Comparison of ENCODE assay signal across 28 mouse cellular contexts in genomic region chr6:84111106-84111505, GRCm38 (mm10).
DNase-seq lines count a peak whose midpoint lies in the region; ATAC-seq lines count a peak whose summit lies in the region.
"Had no signal": no experiment of that assay in that cellular context is flagged by ENCODE, and none has a peak within 500 bp of the region (broad histone marks: within the 10 kb centered on the region; RNA-seq: fewer than 3 reads in every experiment).

No protein-coding gene starts in this region.

- 46% methylated on average over 11 of the region's 11 CpGs for WGBS in heart, embryonic 16.5 days
- 71% methylated on average over 11 of the region's 11 CpGs for WGBS in heart, embryonic 11.5 days (ENCODE audit: insufficient replicate concordance)
- 59% methylated on average over 11 of the region's 11 CpGs for WGBS in embryonic facial prominence, embryonic 14.5 days
- 66% methylated on average over 11 of the region's 11 CpGs for WGBS in limb, embryonic 15.5 days
- 77% methylated on average over 11 of the region's 11 CpGs for WGBS in intestine, embryonic 16.5 days

- DNase-seq in NIH3T3 (ENCODE audit: low read depth), result peak; percentile 17
- peak; percentile 78 for DNase-seq in embryonic facial prominence, embryonic 14.5 days (ENCODE audit: low spot score)
- DNase-seq: adrenal gland, postnatal 10 days; cerebellum, adult 11-12 months; cerebellum, adult 9-11 months; embryo, embryonic 11 days; gastrocnemius, postnatal 10 days; heart, postnatal 4 days; kidney, adult 9 months; kidney, postnatal 10 days; layer of hippocampus, adult 9-11 months; liver, embryonic 13.5 days; lung, adult 2 months; lung, postnatal 14 days; right cerebral cortex, postnatal 25 days had no signal

- peaks cover 2% of the 10 kb centered on the region; the same call in 1 of the 2 replicates for H3K27me3 ChIP-seq in heart, embryonic 16.5 days (ENCODE audit: control insufficient read depth, insufficient read depth, low read length)
- no peaks in the 10 kb centered on the region for H3K27me3 ChIP-seq in heart, embryonic 11.5 days (ENCODE audit: control insufficient read depth, insufficient read depth, low read length)
- no peaks in the 10 kb centered on the region for H3K27me3 ChIP-seq in embryonic facial prominence, embryonic 14.5 days (replicated peaks; ENCODE audit: control insufficient read depth, insufficient read depth, low read length)
- no peaks in the 10 kb centered on the region; the same call in 1 of the 2 replicates for H3K27me3 ChIP-seq in limb, embryonic 15.5 days
- H3K27me3 ChIP-seq in intestine, embryonic 16.5 days (replicated peaks; ENCODE audit: control insufficient read depth, insufficient read depth, low read length), result peaks cover 3% of the 10 kb centered on the region; the same call in 1 of the 2 replicates
- H3K27me3 ChIP-seq: heart, embryonic 12.5 days; limb, embryonic 12.5 days; midbrain, embryonic 15.5 days; Patski; stomach, embryonic 15.5 days had no signal

- no peaks in the 10 kb centered on the region for H3K9me3 ChIP-seq in heart, embryonic 16.5 days (replicated peaks; ENCODE audit: control insufficient read depth, low read length)
- no peaks in the 10 kb centered on the region for H3K9me3 ChIP-seq in heart, embryonic 11.5 days (replicated peaks; ENCODE audit: control insufficient read depth, low read length)
- no peaks in the 10 kb centered on the region for H3K9me3 ChIP-seq in embryonic facial prominence, embryonic 14.5 days (ENCODE audit: control insufficient read depth, low read length)
- H3K9me3 ChIP-seq in limb, embryonic 15.5 days, result no peaks in the 10 kb centered on the region
- H3K9me3 ChIP-seq in intestine, embryonic 16.5 days (ENCODE audit: control insufficient read depth, low read length), result no peaks in the 10 kb centered on the region
- H3K9me3 ChIP-seq: forebrain, embryonic 15.5 days; G1E; heart, embryonic 12.5 days; hindbrain, embryonic 13.5 days; limb, embryonic 12.5 days; liver, embryonic 13.5 days; midbrain, embryonic 15.5 days; stomach, embryonic 15.5 days had no signal

- no peak overlapping the region; the same call in 1 of the 2 replicates for H3K27ac ChIP-seq in heart, embryonic 16.5 days (ENCODE audit: low read length)
- H3K27ac ChIP-seq in heart, embryonic 11.5 days (ENCODE audit: low read depth, low read length), result no peak overlapping the region
- 0 out of 2 replicates have a peak overlapping the region, but pooled peaks have one; percentile 50 for H3K27ac ChIP-seq in embryonic facial prominence, embryonic 14.5 days (replicated peaks; ENCODE audit: low read depth, low read length)
- H3K27ac ChIP-seq in limb, embryonic 15.5 days, result peak overlapping the region; percentile 78
- H3K27ac ChIP-seq in intestine, embryonic 16.5 days (ENCODE audit: low read length), result no peak overlapping the region
- H3K27ac ChIP-seq: forebrain, embryonic 15.5 days; hindbrain, embryonic 13.5 days; limb, embryonic 12.5 days; liver, embryonic 13.5 days; midbrain, embryonic 15.5 days; stomach, embryonic 15.5 days had no signal

- peak overlapping the region; percentile 41 for H3K4me2 ChIP-seq in heart, embryonic 16.5 days (ENCODE audit: low read depth, low read length)
- no peak overlapping the region for H3K4me2 ChIP-seq in heart, embryonic 11.5 days
- no peak overlapping the region for H3K4me2 ChIP-seq in embryonic facial prominence, embryonic 14.5 days (ENCODE audit: low read depth, low read length)
- H3K4me2 ChIP-seq in limb, embryonic 15.5 days, result no peak overlapping the region
- no peak overlapping the region for H3K4me2 ChIP-seq in intestine, embryonic 16.5 days (ENCODE audit: low read depth, low read length)
- H3K4me2 ChIP-seq: forebrain, embryonic 15.5 days; heart, embryonic 12.5 days; hindbrain, embryonic 13.5 days; limb, embryonic 12.5 days; liver, embryonic 13.5 days; midbrain, embryonic 15.5 days; stomach, embryonic 15.5 days had no signal

- 0 out of 2 replicates have a peak, but pooled peaks cover 2% of the 10 kb centered on the region for H3K36me3 ChIP-seq in heart, embryonic 16.5 days (ENCODE audit: control insufficient read depth, insufficient read depth)
- peaks cover 4% of the 10 kb centered on the region; the same call in 1 of the 2 replicates for H3K36me3 ChIP-seq in heart, embryonic 11.5 days (ENCODE audit: control insufficient read depth, insufficient read depth, low read length)
- H3K36me3 ChIP-seq in embryonic facial prominence, embryonic 14.5 days (ENCODE audit: control insufficient read depth, insufficient read depth, low read length), result no peaks in the 10 kb centered on the region
- no peaks in the 10 kb centered on the region for H3K36me3 ChIP-seq in limb, embryonic 15.5 days
- no peaks in the 10 kb centered on the region for H3K36me3 ChIP-seq in intestine, embryonic 16.5 days (ENCODE audit: control insufficient read depth, insufficient read depth, low read length)
- H3K36me3 ChIP-seq: forebrain, embryonic 15.5 days; G1E; hindbrain, embryonic 13.5 days; limb, embryonic 12.5 days; liver, embryonic 13.5 days; midbrain, embryonic 15.5 days; stomach, embryonic 15.5 days had no signal

- peaks cover 11% of the 10 kb centered on the region for H3K4me1 ChIP-seq in heart, embryonic 16.5 days (ENCODE audit: control insufficient read depth, insufficient read depth, low read length)
- peaks cover 12% of the 10 kb centered on the region; the same call in 1 of the 2 replicates for H3K4me1 ChIP-seq in heart, embryonic 11.5 days (ENCODE audit: control insufficient read depth, insufficient read depth, low read length)
- peaks cover 23% of the 10 kb centered on the region for H3K4me1 ChIP-seq in embryonic facial prominence, embryonic 14.5 days (ENCODE audit: control insufficient read depth, insufficient read depth, low read length)
- H3K4me1 ChIP-seq in limb, embryonic 15.5 days, result peaks cover 31% of the 10 kb centered on the region
- peaks cover under 1% of the 10 kb centered on the region; the same call in 1 of the 2 replicates for H3K4me1 ChIP-seq in intestine, embryonic 16.5 days (ENCODE audit: control insufficient read depth, insufficient read depth, low read length)
- H3K4me1 ChIP-seq: liver, embryonic 13.5 days had no signal

- no peak overlapping the region for H3K4me3 ChIP-seq in heart, embryonic 16.5 days (ENCODE audit: low read length)
- no peak overlapping the region for H3K4me3 ChIP-seq in heart, embryonic 11.5 days (ENCODE audit: low read depth, low read length)
- H3K4me3 ChIP-seq in embryonic facial prominence, embryonic 14.5 days (ENCODE audit: low read depth, low read length), result no peak overlapping the region
- H3K4me3 ChIP-seq in limb, embryonic 15.5 days, result no peak overlapping the region
- no peak overlapping the region for H3K4me3 ChIP-seq in intestine, embryonic 16.5 days (ENCODE audit: low read length)
- H3K4me3 ChIP-seq: forebrain, embryonic 15.5 days; heart, embryonic 12.5 days; hindbrain, embryonic 13.5 days; limb, embryonic 12.5 days; liver, embryonic 13.5 days; midbrain, embryonic 15.5 days; stomach, embryonic 15.5 days had no signal

- no peak for ATAC-seq in heart, embryonic 16.5 days (replicated peaks; ENCODE audit: extremely low read depth, insufficient read depth, low FRiP score)
- no peak for ATAC-seq in heart, embryonic 11.5 days (replicated peaks; ENCODE audit: insufficient number of reproducible peaks, low FRiP score, low TSS enrichment)
- 0 out of 2 replicates have a peak, but pooled peaks have one; percentile 27 for ATAC-seq in embryonic facial prominence, embryonic 14.5 days (ENCODE audit: low read depth)
- ATAC-seq in limb, embryonic 15.5 days (ENCODE audit: insufficient number of reproducible peaks, low FRiP score, low TSS enrichment, low read depth), result no peak
- ATAC-seq in intestine, embryonic 16.5 days, result no peak
- ATAC-seq: forebrain, embryonic 15.5 days; intestine, postnatal 0 days; midbrain, embryonic 15.5 days; Patski had no signal

- H3K9ac ChIP-seq in heart, embryonic 16.5 days (ENCODE audit: low read length), result no peak overlapping the region
- no peak overlapping the region for H3K9ac ChIP-seq in heart, embryonic 11.5 days (ENCODE audit: low read depth, low read length)
- no peak overlapping the region for H3K9ac ChIP-seq in embryonic facial prominence, embryonic 14.5 days (ENCODE audit: low read depth, low read length)
- H3K9ac ChIP-seq in limb, embryonic 15.5 days, result no peak overlapping the region
- no peak overlapping the region for H3K9ac ChIP-seq in intestine, embryonic 16.5 days (ENCODE audit: low read depth, low read length)
- H3K9ac ChIP-seq: forebrain, embryonic 15.5 days; heart, embryonic 12.5 days; hindbrain, embryonic 13.5 days; limb, embryonic 12.5 days; liver, embryonic 13.5 days; midbrain, embryonic 15.5 days; stomach, embryonic 15.5 days had no signal

Comparison
In these comparisons a context has a peak if more than half of its experiments do, and no peak if none do; other contexts are left out.
1. H3K27ac ChIP-seq: peak in embryonic facial prominence, embryonic 14.5 days (single experiment) and limb, embryonic 15.5 days (single experiment); none in heart, embryonic 16.5 days (single experiment), heart, embryonic 11.5 days (single experiment) and intestine, embryonic 16.5 days (single experiment).